Mouse (Mus musculus): ENCODE data around the gene Tssc4. TPM values are rescaled to one million over a fixed set of nuclear protein-coding genes. Genes with fewer than 3 reads are reported as not detected.
A peak's percentile ranks its signal among the peaks of the same experiment; 100 is the strongest.

Tssc4 gene
- total and polyA plus RNA-seq, 2 experiments from 2014 or later = 34.0 to 71.7 TPM

GRCm38 (mm10) chr7:143094592-143095553 is 25.8 kb downstream of the Tssc4 start, which contains the start of gene Trpm5:
Gene Trpm5, minus strand, starts transcription at chr7:143094642.
- TF ChIP-seq CTCF (IDR thresholded peaks at IDR 0.05; ENCODE audit: low read depth) (peak; percentile 90), EP300 (IDR thresholded peaks at IDR 0.05; ENCODE audit: low read depth) (no peak)
- ATAC-seq (ENCODE audit: insufficient read depth, low read depth) = peak; percentile 73
- Histone ChIP-seq H3K27ac (ENCODE audit: low read depth) (no peak within 1 kb of the TSS), H3K4me3 (ENCODE audit: low read depth, low read length) (no peak within 1 kb of the TSS), H3K4me1 (ENCODE audit: control insufficient read depth, insufficient read depth) (no peaks in the 10 kb centered on the region), H3K9ac (replicated peaks; ENCODE audit: low read depth, low read length) (no peak within 1 kb of the TSS), H3K36me3 (replicated peaks; ENCODE audit: control insufficient read depth, insufficient read depth, low read length) (no peaks in the 10 kb centered on the region), H3K27me3 (ENCODE audit: control insufficient read depth, insufficient read depth, low read length) (no peaks in the 10 kb centered on the region), H3K9me3 (replicated peaks; ENCODE audit: control insufficient read depth, low read length) (no peaks in the 10 kb centered on the region), H3K4me2 (ENCODE audit: low read depth, low read length) (no peak within 1 kb of the TSS)
- WGBS = 24% methylated on average over 10 of the region's 10 CpGs
- peak; percentile 50 for DNase-seq (ENCODE audit: low spot score)

GRCm38 (mm10) chr7:143095554-143095907 is 26.5 kb downstream of the Tssc4 start:
- 58% methylated on average over 1 of the region's 1 CpGs for WGBS
- Histone ChIP-seq H3K4me3 (ENCODE audit: low read depth, low read length) (no peak overlapping the region), H3K27me3 (ENCODE audit: control insufficient read depth, insufficient read depth, low read length) (no peaks in the 10 kb centered on the region), H3K36me3 (replicated peaks; ENCODE audit: control insufficient read depth, insufficient read depth, low read length) (no peaks in the 10 kb centered on the region), H3K27ac (ENCODE audit: low read depth) (no peak overlapping the region), H3K4me2 (ENCODE audit: low read depth, low read length) (no peak overlapping the region), H3K9ac (replicated peaks; ENCODE audit: low read depth, low read length) (no peak overlapping the region), H3K4me1 (ENCODE audit: control insufficient read depth, insufficient read depth) (0 out of 2 replicates have a peak, but pooled peaks cover 5% of the 10 kb centered on the region), H3K9me3 (replicated peaks; ENCODE audit: control insufficient read depth, low read length) (no peaks in the 10 kb centered on the region)
- TF ChIP-seq EP300 (IDR thresholded peaks at IDR 0.05; ENCODE audit: low read depth) = no peak
- TF ChIP-seq CTCF (IDR thresholded peaks at IDR 0.05; ENCODE audit: low read depth) = no peak
- DNase-seq (ENCODE audit: low spot score) = no peak
- no peak for ATAC-seq (ENCODE audit: insufficient read depth, low read depth)

- 41% methylated on average over 4 of the region's 4 CpGs for WGBS
- no peak for ATAC-seq (ENCODE audit: insufficient read depth, low read depth)
- Histone ChIP-seq H3K27ac (ENCODE audit: low read depth) (no peak overlapping the region), H3K27me3 (ENCODE audit: control insufficient read depth, insufficient read depth, low read length) (no peaks in the 10 kb centered on the region), H3K4me2 (ENCODE audit: low read depth, low read length) (no peak overlapping the region), H3K36me3 (replicated peaks; ENCODE audit: control insufficient read depth, insufficient read depth, low read length) (no peaks in the 10 kb centered on the region), H3K9me3 (replicated peaks; ENCODE audit: control insufficient read depth, low read length) (no peaks in the 10 kb centered on the region), H3K9ac (replicated peaks; ENCODE audit: low read depth, low read length) (no peak overlapping the region), H3K4me3 (ENCODE audit: low read depth, low read length) (no peak overlapping the region), H3K4me1 (ENCODE audit: control insufficient read depth, insufficient read depth) (0 out of 2 replicates have a peak, but pooled peaks cover 11% of the 10 kb centered on the region)
- no peak for TF ChIP-seq EP300 (IDR thresholded peaks at IDR 0.05; ENCODE audit: low read depth)
- TF ChIP-seq CTCF (IDR thresholded peaks at IDR 0.05; ENCODE audit: low read depth) = no peak
- no peak for DNase-seq (ENCODE audit: low spot score)
Measured at GRCm38 (mm10) chr7:143100759-143101158, 31.7 kb downstream of the Tssc4 start.

- Histone ChIP-seq H3K9ac (replicated peaks; ENCODE audit: low read depth, low read length) (no peak overlapping the region), H3K9me3 (replicated peaks; ENCODE audit: control insufficient read depth, low read length) (no peaks in the 10 kb centered on the region), H3K27me3 (ENCODE audit: control insufficient read depth, insufficient read depth, low read length) (0 out of 2 replicates have a peak, but pooled peaks cover 4% of the 10 kb centered on the region), H3K27ac (ENCODE audit: low read depth) (no peak overlapping the region), H3K36me3 (replicated peaks; ENCODE audit: control insufficient read depth, insufficient read depth, low read length) (no peaks in the 10 kb centered on the region), H3K4me3 (ENCODE audit: low read depth, low read length) (no peak overlapping the region), H3K4me1 (ENCODE audit: control insufficient read depth, insufficient read depth) (peaks cover 28% of the 10 kb centered on the region), H3K4me2 (ENCODE audit: low read depth, low read length) (no peak overlapping the region)
- WGBS = 48% methylated on average over 11 of the region's 11 CpGs
- no peak for TF ChIP-seq EP300 (IDR thresholded peaks at IDR 0.05; ENCODE audit: low read depth)
- TF ChIP-seq CTCF (IDR thresholded peaks at IDR 0.05; ENCODE audit: low read depth) = no peak
- no peak for DNase-seq (ENCODE audit: low spot score)
- no peak for ATAC-seq (ENCODE audit: insufficient read depth, low read depth)
Measured at GRCm38 (mm10) chr7:143105258-143105897, 36.3 kb downstream of the Tssc4 start.

- Histone ChIP-seq H3K4me1 (ENCODE audit: control insufficient read depth, insufficient read depth) (peaks cover 29% of the 10 kb centered on the region), H3K9ac (replicated peaks; ENCODE audit: low read depth, low read length) (peak within 1 kb of the TSS; percentile 77), H3K36me3 (replicated peaks; ENCODE audit: control insufficient read depth, insufficient read depth, low read length) (no peaks in the 10 kb centered on the region), H3K4me2 (ENCODE audit: low read depth, low read length) (peak within 1 kb of the TSS; percentile 96), H3K27me3 (ENCODE audit: control insufficient read depth, insufficient read depth, low read length) (0 out of 2 replicates have a peak, but pooled peaks cover 4% of the 10 kb centered on the region), H3K27ac (ENCODE audit: low read depth) (peak within 1 kb of the TSS; percentile 96), H3K4me3 (ENCODE audit: low read depth, low read length) (peak within 1 kb of the TSS; percentile 72), H3K9me3 (replicated peaks; ENCODE audit: control insufficient read depth, low read length) (no peaks in the 10 kb centered on the region)
- ATAC-seq (ENCODE audit: insufficient read depth, low read depth) = no peak
- TF ChIP-seq CTCF (IDR thresholded peaks at IDR 0.05; ENCODE audit: low read depth) = no peak
- no peak for TF ChIP-seq EP300 (IDR thresholded peaks at IDR 0.05; ENCODE audit: low read depth)
- 78% methylated on average over 4 of the region's 4 CpGs for WGBS
- no peak for DNase-seq (ENCODE audit: low spot score)
Measured at GRCm38 (mm10) chr7:143106062-143106461, 37.0 kb downstream of the Tssc4 start, which contains the start of gene Kcnq1. Gene Kcnq1, plus strand, starts transcription at chr7:143106362.

Measured in heart, postnatal 0 days (tissue).